9 mouse cellular contexts compared by ENCODE assay signal in the genomic region with DNA sequence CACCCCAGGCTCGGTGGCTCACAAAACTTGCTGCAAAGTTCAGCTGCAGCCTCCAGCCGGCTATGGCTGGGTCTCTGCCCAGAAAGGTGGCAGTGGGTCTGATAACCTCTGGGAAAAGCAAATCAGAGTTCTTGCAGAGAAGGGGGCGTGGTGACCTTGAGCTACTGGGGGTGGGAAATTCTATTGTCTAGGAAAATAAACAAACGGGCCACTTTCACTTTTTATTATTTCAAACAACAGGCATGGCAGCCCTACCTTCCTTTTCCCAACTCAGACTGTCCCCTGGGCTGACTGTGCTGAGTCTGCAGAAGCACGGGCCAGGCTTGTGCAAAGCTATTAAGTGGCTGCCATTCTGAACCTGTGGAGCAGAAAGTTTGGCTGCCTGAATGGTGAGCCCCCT.
DNase-seq lines count a peak whose midpoint lies in the region; ATAC-seq and TF ChIP-seq lines count a peak whose summit lies in the region.
"Had no signal": no experiment of that assay in that cellular context is flagged by ENCODE, and none has a peak within 500 bp of the region (broad histone marks: within the 10 kb centered on the region; RNA-seq: fewer than 3 reads in every experiment).

No protein-coding gene starts in this region.

- TF ChIP-seq EP300 in liver, postnatal 0 days (IDR thresholded peaks at IDR 0.05; ENCODE audit: low read depth) = no peak

- intact Hi-C loops in heart, postnatal 36 days (cut with DNase I) = no loop called here

- H3K27ac ChIP-seq in neural tube, embryonic 13.5 days (replicated peaks) = 0 out of 2 replicates have a peak overlapping the region, but pooled peaks have one; percentile 4
- H3K27ac ChIP-seq in liver, postnatal 0 days (ENCODE audit: low read depth) = no peak overlapping the region; the same call in 1 of the 2 replicates

- TF ChIP-seq CTCF in liver, postnatal 0 days (IDR thresholded peaks at IDR 0.05; ENCODE audit: low read depth) = no peak

- WGBS in neural tube, embryonic 13.5 days = 37% methylated on average over 5 of the region's 5 CpGs
- 26% methylated on average over 5 of the region's 5 CpGs for WGBS in liver, postnatal 0 days (ENCODE audit: insufficient replicate concordance)

- no peak overlapping the region for H3K4me3 ChIP-seq in neural tube, embryonic 13.5 days
- H3K4me3 ChIP-seq in liver, postnatal 0 days (ENCODE audit: low read depth, low read length) = no peak overlapping the region
- H3K4me3 ChIP-seq: myocyte had no signal

- H3K27me3 ChIP-seq in neural tube, embryonic 13.5 days = no peaks in the 10 kb centered on the region
- H3K27me3 ChIP-seq in liver, postnatal 0 days (ENCODE audit: insufficient read depth, low read length) = no peaks in the 10 kb centered on the region

- no peak overlapping the region for H3K4me2 ChIP-seq in neural tube, embryonic 13.5 days
- no peak overlapping the region for H3K4me2 ChIP-seq in liver, postnatal 0 days (ENCODE audit: low read depth, low read length)

- no peaks in the 10 kb centered on the region for H3K9me3 ChIP-seq in neural tube, embryonic 13.5 days
- H3K9me3 ChIP-seq in liver, postnatal 0 days (ENCODE audit: low read length) = no peaks in the 10 kb centered on the region

- H3K9ac ChIP-seq in neural tube, embryonic 13.5 days = no peak overlapping the region
- no peak overlapping the region for H3K9ac ChIP-seq in liver, postnatal 0 days (replicated peaks)

- H3K36me3 ChIP-seq in neural tube, embryonic 13.5 days = peaks cover 16% of the 10 kb centered on the region
- H3K36me3 ChIP-seq in liver, postnatal 0 days (replicated peaks; ENCODE audit: insufficient read depth, low read length) = no peaks in the 10 kb centered on the region

- H3K4me1 ChIP-seq in neural tube, embryonic 13.5 days (replicated peaks) = peaks cover 22% of the 10 kb centered on the region
- no peaks in the 10 kb centered on the region for H3K4me1 ChIP-seq in liver, postnatal 0 days (ENCODE audit: insufficient read depth)

- ATAC-seq in neural tube, embryonic 13.5 days (ENCODE audit: low read depth) = no peak
- no peak for ATAC-seq in liver, postnatal 0 days

- DNase-seq in neural tube, embryonic 10.5 days (ENCODE audit: extremely low spot score, low spot score) = no peak
- DNase-seq in heart, postnatal 36 days = peak; percentile 35 to 47
- peak; percentile 21 for DNase-seq in liver, postnatal 0 days
- DNase-seq in right cerebral cortex, postnatal 10 days (ENCODE audit: low spot score in 2 of 2) = no peak
- DNase-seq in gastrocnemius, postnatal 10 days = no peak
- no peak for DNase-seq in c-Kit-positive CD71-positive TER-119-positive erythroid progenitor cells, embryonic 14.5 days (ENCODE audit: low spot score)
- no peak for DNase-seq in cerebellum, adult 18-20 months

Comparison
In these comparisons a context has a peak if more than half of its experiments do, and no peak if none do; other contexts are left out.
1. DNase-seq: peak in heart, postnatal 36 days (2 of 2) and liver, postnatal 0 days (single experiment); none in neural tube, embryonic 10.5 days (single experiment), right cerebral cortex, postnatal 10 days (0 of 2), gastrocnemius, postnatal 10 days (single experiment), c-Kit-positive CD71-positive TER-119-positive erythroid progenitor cells, embryonic 14.5 days (single experiment) and cerebellum, adult 18-20 months (0 of 2).